Mouse (Mus musculus): ENCODE results near the gene Parp16. TPM values are rescaled to one million over a fixed set of nuclear protein-coding genes. Genes with fewer than 3 reads are reported as not detected.
"Not testable (repeated sequence)": the region's sequence is repeated elsewhere in the genome, so short reads cannot be mapped to it uniquely, and the experiment has no call there.

Parp16 gene
- polyA plus RNA-seq, 1 experiment from 2014 or later, result 5.1 TPM

DNA sequence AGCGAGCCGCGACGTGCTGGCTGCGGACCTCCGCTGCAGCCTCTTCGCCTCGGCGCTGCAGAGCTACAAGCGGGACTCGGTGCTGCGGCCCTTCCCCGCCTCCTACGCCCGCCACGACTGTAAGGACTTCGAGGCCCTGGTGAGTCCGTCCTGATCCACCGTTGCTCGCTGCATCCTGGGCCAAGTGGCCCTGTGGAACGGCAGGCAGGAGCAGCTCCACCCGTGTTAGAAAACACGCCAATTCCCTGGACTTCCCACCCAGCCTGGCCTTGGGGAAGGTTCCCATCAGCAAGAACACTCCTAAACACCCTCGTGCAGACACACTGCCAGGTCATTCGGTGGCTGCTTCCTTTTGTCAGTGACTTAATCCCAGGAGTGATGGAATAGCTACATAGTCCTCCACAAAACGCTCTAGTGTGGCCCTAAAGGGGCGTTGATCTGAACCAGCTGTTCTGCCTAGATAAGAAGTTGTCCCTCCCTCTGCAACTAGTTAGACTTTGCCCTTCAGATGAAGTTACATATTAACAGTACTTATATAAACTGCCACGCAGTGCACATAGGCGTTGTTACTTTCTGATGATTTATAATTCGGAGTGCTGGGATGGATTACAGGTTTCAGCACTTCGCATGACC, 20.5 kb downstream of the Parp16 start:
- H3K4me2 ChIP-seq, result peak overlapping the region; percentile 92
- H3K9me3 ChIP-seq (replicated peaks), result no peaks in the 10 kb centered on the region
- WGBS, result 11% methylated on average over 31 of the region's 31 CpGs
- H3K4me3 ChIP-seq, result peak overlapping the region; percentile 66
- peak overlapping the region; percentile 83 for H3K9ac ChIP-seq
- H3K27ac ChIP-seq, result peak overlapping the region; percentile 75
- ATAC-seq, result peak; percentile 30
- no peaks in the 10 kb centered on the region for H3K36me3 ChIP-seq (ENCODE audit: poor library complexity, severe bottlenecking)
- peaks cover 15% of the 10 kb centered on the region for H3K4me1 ChIP-seq
- no peaks in the 10 kb centered on the region for H3K27me3 ChIP-seq

DNA sequence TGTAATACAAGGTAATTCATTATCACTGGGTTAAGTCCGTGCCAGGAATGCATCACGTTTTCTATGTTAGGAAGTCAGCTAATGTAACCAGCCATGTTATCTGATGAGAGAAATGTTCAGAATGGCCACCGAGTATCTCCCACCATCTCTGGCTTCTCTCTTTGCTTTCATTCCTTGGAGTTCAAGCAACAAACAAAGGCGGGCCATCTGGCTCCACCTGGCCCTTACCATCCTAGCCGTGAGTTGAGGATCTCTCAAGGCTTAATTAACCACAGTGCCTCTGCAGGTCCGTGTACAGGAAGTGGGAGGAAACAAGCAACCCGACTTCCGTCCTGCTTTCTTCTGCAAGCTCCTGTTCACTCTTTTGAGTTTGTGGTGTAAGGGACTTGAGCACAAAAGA, 21.8 kb downstream of the Parp16 start:
- no peaks in the 10 kb centered on the region for H3K36me3 ChIP-seq (ENCODE audit: poor library complexity, severe bottlenecking)
- H3K4me2 ChIP-seq, result no peak overlapping the region
- H3K9me3 ChIP-seq (replicated peaks), result no peaks in the 10 kb centered on the region
- H3K4me1 ChIP-seq, result peaks cover 15% of the 10 kb centered on the region
- no peaks in the 10 kb centered on the region for H3K27me3 ChIP-seq
- no peak overlapping the region for H3K4me3 ChIP-seq
- ATAC-seq, result no peak
- H3K27ac ChIP-seq, result no peak overlapping the region
- no peak overlapping the region for H3K9ac ChIP-seq
- WGBS, result 77% methylated on average over 8 of the region's 8 CpGs

GRCm38 (mm10) chr9:65217661-65218060, 22.5 kb downstream of the Parp16 start:
- Histone ChIP-seq H3K36me3 (ENCODE audit: poor library complexity, severe bottlenecking) (no peaks in the 10 kb centered on the region), H3K4me1 (peaks cover 15% of the 10 kb centered on the region), H3K4me2 (no peak overlapping the region), H3K4me3 (no peak overlapping the region), H3K9ac (no peak overlapping the region), H3K27me3 (no peaks in the 10 kb centered on the region), H3K9me3 (replicated peaks) (no peaks in the 10 kb centered on the region), H3K27ac (no peak overlapping the region)
- ATAC-seq, result no peak
- WGBS, result 80% methylated on average over 6 of the region's 6 CpGs

DNA sequence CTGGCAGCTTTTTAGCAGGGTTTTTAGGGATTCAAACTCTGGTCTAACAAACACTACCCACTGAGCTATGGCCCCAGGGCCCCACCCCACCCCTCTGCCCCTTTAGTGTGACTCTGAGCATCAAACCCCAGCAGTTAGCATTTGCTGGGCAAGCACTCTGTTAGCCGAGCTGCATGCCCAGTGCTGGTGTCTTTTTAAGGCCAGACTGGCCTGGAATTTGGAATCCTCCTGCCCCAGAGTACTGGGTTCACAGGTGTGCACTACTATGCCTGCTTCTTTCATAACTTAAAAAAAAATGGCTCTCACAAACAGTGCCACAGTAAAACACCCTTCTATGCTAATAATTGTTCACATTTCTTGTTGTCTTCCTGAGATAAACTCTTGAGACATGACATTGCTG, 23.8 kb downstream of the Parp16 start:
- H3K4me1 ChIP-seq, result peaks cover 15% of the 10 kb centered on the region
- no peaks in the 10 kb centered on the region for H3K36me3 ChIP-seq (ENCODE audit: poor library complexity, severe bottlenecking)
- ATAC-seq, result no peak
- no peak overlapping the region for H3K9ac ChIP-seq
- no peak overlapping the region; the same call in 1 of the 2 replicates for H3K27ac ChIP-seq
- no peaks in the 10 kb centered on the region for H3K27me3 ChIP-seq
- H3K4me2 ChIP-seq, result no peak overlapping the region
- WGBS, result 55% methylated on average over 1 of the region's 1 CpGs
- no peaks in the 10 kb centered on the region for H3K9me3 ChIP-seq (replicated peaks)
- no peak overlapping the region for H3K4me3 ChIP-seq

DNA sequence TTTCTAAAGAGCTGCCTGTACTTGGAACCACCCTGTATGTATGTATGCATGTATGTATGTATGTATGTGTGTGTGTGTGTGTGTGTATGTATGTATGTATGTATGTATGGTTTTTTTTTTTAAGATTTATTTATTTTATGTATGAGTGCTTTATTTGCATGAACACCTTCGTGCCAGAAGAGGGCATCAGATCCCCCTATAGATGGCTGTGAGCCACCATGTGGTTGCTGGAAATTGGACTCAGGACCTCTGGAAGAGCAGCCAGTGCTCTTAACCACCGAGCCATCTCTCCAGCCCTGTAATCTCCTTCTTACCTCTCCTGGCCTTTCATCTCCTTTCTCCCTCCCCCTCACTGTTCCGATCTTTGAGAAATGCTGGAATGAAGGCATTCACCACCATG, 25.2 kb downstream of the Parp16 start:
- H3K9ac ChIP-seq; H3K9me3 ChIP-seq (replicated peaks); H3K4me1 ChIP-seq; ATAC-seq; H3K4me2 ChIP-seq; H3K36me3 ChIP-seq (ENCODE audit: poor library complexity, severe bottlenecking); H3K27ac ChIP-seq; H3K27me3 ChIP-seq; H3K4me3 ChIP-seq: not testable (repeated sequence)
- WGBS, result 40% methylated on average over 3 of the region's 3 CpGs

DNA sequence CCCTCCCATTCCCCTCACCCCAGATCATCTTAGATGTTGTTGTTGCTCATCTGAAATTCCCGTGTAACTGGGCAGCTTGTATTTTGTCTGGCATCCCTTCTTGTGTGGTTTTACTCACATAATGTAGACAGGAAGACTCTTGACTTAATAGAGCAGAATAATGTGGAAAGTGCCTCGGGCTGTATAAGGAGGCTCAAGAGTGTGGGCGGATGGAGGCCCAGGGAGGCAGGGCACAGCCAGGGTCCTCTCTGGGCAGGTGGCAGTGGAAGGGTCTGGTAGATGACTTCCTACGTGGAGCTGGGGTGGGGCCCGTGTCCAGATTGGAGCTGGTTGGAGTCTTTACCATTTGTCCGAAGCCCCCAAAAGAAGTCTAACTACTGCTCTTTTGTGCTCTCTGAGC, 28.8 kb downstream of the Parp16 start:
- H3K4me3 ChIP-seq, result no peak overlapping the region
- H3K9ac ChIP-seq, result no peak overlapping the region
- H3K4me2 ChIP-seq, result no peak overlapping the region
- no peak for ATAC-seq
- H3K27me3 ChIP-seq, result no peaks in the 10 kb centered on the region
- 88% methylated on average over 6 of the region's 6 CpGs for WGBS
- H3K4me1 ChIP-seq, result no peaks in the 10 kb centered on the region
- H3K36me3 ChIP-seq (ENCODE audit: poor library complexity, severe bottlenecking), result no peaks in the 10 kb centered on the region
- no peak overlapping the region for H3K27ac ChIP-seq
- no peaks in the 10 kb centered on the region for H3K9me3 ChIP-seq (replicated peaks)

GRCm38 (mm10) chr9:65225795-65226194, 30.6 kb downstream of the Parp16 start:
- ATAC-seq, result no peak
- H3K4me3 ChIP-seq, result no peak overlapping the region
- peaks cover 9% of the 10 kb centered on the region for H3K36me3 ChIP-seq (ENCODE audit: poor library complexity, severe bottlenecking)
- H3K27ac ChIP-seq, result no peak overlapping the region
- no peak overlapping the region for H3K9ac ChIP-seq
- WGBS, result 30% methylated on average over 4 of the region's 4 CpGs
- H3K4me1 ChIP-seq, result no peaks in the 10 kb centered on the region
- H3K27me3 ChIP-seq, result no peaks in the 10 kb centered on the region
- H3K4me2 ChIP-seq, result no peak overlapping the region
- no peaks in the 10 kb centered on the region for H3K9me3 ChIP-seq (replicated peaks)

DNA sequence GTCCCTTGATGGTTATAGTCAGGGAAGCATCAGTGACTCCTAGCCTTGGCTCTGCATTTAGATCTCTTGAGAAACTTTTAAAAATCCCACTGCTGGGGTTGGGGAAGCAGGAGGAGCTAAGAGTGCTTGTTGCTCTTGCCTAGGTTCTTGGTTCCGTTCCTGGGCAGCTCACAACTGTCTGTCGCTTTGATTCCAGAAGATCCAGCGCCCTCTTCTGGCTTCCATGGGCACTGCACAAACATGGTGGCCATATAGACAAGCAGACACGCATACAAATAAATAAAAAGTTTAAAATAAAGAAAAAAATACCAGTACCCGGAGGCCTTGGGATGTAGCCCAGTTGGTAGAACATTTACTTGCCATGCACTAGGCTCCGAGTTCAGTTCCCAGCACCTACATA, 35.1 kb downstream of the Parp16 start:
- no peak for ATAC-seq
- H3K4me1 ChIP-seq, result 0 out of 2 replicates have a peak, but pooled peaks cover 4% of the 10 kb centered on the region

DNA sequence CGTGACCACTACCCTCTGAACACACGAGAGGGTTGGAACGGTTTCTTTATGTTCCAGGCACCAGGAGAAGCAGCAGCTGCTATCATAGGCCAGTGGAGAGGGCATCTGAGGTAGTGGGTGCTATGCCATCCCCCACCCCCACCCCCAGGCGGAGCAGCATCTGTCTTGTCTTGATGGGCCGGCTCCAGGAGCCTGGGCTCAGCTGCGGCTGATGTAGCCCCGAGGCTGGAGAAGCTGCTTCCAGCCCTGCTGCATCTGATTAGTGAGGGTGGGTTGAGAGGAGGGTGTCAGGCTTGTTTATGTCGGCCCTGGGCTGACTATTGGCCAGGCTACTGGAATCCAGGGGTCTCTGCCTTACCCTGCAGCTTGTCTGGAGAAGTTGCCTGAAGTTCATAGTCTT, 36.1 kb downstream of the Parp16 start:
- ATAC-seq, result no peak
- Histone ChIP-seq H3K4me3 (no peak overlapping the region), H3K4me2 (no peak overlapping the region), H3K9me3 (replicated peaks) (no peaks in the 10 kb centered on the region), H3K27me3 (no peaks in the 10 kb centered on the region), H3K27ac (no peak overlapping the region), H3K36me3 (ENCODE audit: poor library complexity, severe bottlenecking) (peaks cover 13% of the 10 kb centered on the region), H3K4me1 (0 out of 2 replicates have a peak, but pooled peaks cover 4% of the 10 kb centered on the region), H3K9ac (no peak overlapping the region)
- 69% methylated on average over 8 of the region's 8 CpGs for WGBS

More for the DNA sequence above, 35.1 kb downstream of the Parp16 start:
- Histone ChIP-seq H3K36me3 (ENCODE audit: poor library complexity, severe bottlenecking) (peaks cover 9% of the 10 kb centered on the region), H3K4me3 (no peak overlapping the region), H3K27ac (no peak overlapping the region), H3K9ac (no peak overlapping the region), H3K4me2 (no peak overlapping the region), H3K9me3 (replicated peaks) (no peaks in the 10 kb centered on the region), H3K27me3 (no peaks in the 10 kb centered on the region)
- WGBS, result 76% methylated on average over 6 of the region's 6 CpGs

DNA sequence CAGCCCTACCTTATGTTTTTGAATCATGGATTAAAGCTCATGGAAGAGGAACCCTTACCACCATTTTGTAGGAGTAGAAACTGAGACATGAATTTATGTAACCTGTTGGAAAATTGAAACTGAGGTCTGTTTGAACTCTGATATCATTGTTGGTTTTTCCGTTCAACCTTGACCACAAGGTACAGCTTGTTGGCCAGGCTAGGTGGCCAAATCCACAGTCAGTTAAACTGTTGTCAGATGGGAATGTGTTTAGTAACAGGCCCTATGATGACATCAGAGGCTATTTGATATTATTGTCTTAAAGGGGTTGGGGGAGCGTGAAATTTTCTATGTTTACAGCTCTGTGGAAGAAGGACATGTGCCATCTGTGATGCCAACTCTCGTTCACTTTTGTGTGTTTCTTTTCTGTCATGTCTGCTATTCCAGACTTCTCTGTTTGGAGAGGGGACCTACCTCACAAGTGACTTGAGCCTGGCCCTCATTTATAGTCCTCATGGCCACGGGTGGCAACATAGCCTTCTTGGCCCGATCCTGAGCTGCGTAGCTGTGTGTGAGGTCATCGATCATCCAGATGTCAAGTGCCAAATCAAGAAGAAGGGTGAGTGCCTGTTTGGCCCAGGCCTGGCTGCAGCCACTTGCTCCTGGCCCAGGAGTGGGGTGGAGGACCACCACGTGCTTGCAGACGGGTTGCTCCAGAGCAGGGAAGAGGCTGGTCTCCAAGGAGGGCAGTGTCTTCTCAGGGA, 38.3 kb downstream of the Parp16 start:
- 89% methylated on average over 9 of the region's 9 CpGs for WGBS
- Histone ChIP-seq H3K4me1 (0 out of 2 replicates have a peak, but pooled peaks cover 4% of the 10 kb centered on the region), H3K9ac (no peak overlapping the region), H3K27me3 (no peaks in the 10 kb centered on the region), H3K36me3 (ENCODE audit: poor library complexity, severe bottlenecking) (peaks cover 17% of the 10 kb centered on the region), H3K27ac (no peak overlapping the region), H3K4me2 (no peak overlapping the region), H3K9me3 (replicated peaks) (no peaks in the 10 kb centered on the region), H3K4me3 (no peak overlapping the region)
- ATAC-seq, result no peak

DNA sequence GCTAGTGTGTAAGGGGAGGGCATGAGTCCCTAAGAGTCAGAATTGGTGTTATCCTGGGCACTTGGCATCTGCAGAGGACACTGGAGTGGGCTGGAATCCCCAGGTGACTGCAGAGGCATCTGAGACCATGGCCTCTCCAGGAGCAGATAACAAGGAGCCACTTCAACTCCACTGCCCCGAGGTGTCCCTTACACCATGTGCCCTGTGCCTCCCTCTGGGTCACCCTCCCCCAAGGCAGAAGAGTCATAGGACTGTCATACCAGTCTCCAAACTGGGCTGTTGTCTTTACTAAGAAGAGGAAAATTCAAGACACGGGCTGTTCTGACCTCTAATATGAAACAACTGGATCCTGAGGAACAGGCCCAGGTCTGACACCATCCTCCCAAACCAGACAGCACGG, 39.6 kb downstream of the Parp16 start:
- ATAC-seq, result no peak
- WGBS, result 87% methylated on average over 3 of the region's 3 CpGs
- 0 out of 2 replicates have a peak, but pooled peaks cover 4% of the 10 kb centered on the region for H3K4me1 ChIP-seq

GRCm38 (mm10) chr9:65235601-65236000, 40.4 kb downstream of the Parp16 start:
- H3K4me3 ChIP-seq, result no peak overlapping the region
- H3K4me2 ChIP-seq, result no peak overlapping the region
- 69% methylated on average over 1 of the region's 1 CpGs for WGBS
- H3K4me1 ChIP-seq, result 0 out of 2 replicates have a peak, but pooled peaks cover 4% of the 10 kb centered on the region
- no peaks in the 10 kb centered on the region for H3K9me3 ChIP-seq (replicated peaks)
- ATAC-seq, result no peak
- no peak overlapping the region for H3K9ac ChIP-seq
- H3K27ac ChIP-seq, result no peak overlapping the region
- peaks cover 8% of the 10 kb centered on the region for H3K36me3 ChIP-seq (ENCODE audit: poor library complexity, severe bottlenecking)
- H3K27me3 ChIP-seq, result no peaks in the 10 kb centered on the region

More for the DNA sequence above, 39.6 kb downstream of the Parp16 start:
- H3K36me3 ChIP-seq (ENCODE audit: poor library complexity, severe bottlenecking), result peaks cover 14% of the 10 kb centered on the region
- H3K27me3 ChIP-seq, result no peaks in the 10 kb centered on the region
- no peak overlapping the region for H3K4me2 ChIP-seq
- no peak overlapping the region for H3K27ac ChIP-seq
- H3K9ac ChIP-seq, result no peak overlapping the region
- no peaks in the 10 kb centered on the region for H3K9me3 ChIP-seq (replicated peaks)
- no peak overlapping the region for H3K4me3 ChIP-seq

All from forebrain, embryonic 13.5 days (tissue).